Mouse (Mus musculus): ENCODE measurements around the gene Abi1.
"Not testable (repeated sequence)": the region's sequence is repeated elsewhere in the genome, so short reads cannot be mapped to it uniquely, and the experiment has no call there.

The Abi1 gene

DNA sequence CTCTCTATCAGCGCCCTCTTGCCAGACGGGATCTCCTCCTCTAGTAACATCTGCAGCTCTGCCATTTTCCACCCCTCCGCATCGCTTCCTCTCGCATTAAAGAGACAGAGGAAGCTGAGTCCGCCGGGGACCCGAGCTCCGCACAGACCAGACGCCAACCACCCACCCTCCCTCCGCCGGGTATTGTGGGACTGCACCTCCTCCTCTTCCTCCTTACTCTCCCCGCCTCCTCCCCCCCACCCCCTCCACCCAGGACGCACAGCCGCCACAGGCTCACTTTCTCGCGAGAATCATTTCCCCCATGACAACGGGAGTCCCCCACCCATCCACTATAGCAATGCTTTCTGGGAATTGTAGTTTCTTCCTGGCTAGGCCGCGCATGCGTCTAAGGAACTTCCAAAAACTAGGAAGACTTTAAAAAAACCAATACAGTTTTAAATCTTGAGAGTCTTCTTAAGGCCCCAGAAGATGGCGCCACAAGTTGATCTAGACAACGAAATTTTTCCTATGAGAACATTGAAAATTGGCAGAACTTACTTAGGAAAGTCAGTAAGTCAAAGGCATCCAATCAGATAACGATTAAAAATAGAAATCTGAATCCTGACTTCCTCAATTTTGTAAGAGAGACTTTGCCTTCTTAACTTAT lies at the start of gene Abi1:
Gene Abi1, minus strand, starts transcription at position 241 of the 646 bp plus-strand sequence.
- in situ Hi-C loops (cut with MboI; ENCODE audit: low pct_unique_long_range_greater_than_20kb in 1 of 2, low sequenced_read_pairs in 2 of 2, unreplicated experiment in 1 of 2) = no loop called here

DNA sequence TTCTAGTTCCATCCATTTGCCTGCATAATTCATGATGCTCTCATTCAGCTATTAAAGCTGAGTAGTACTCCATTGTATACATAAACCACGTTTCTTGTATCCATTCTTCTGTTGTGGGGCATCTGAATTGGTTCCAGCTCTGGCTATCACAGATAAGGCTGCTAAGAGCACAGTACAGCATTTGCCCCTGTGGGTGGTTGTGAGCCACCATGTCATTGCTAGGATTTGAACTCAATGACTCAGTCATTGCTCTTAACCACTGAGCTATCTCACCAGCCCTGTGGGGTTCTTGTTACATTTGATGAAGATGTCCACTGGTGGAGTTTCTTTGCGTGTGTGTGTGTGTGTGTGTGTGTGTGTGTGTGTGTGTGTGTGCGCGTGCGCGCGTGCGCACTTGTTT lies 44.5 kb upstream of the Abi1 start:
- in situ Hi-C loops (cut with MboI; ENCODE audit: low pct_unique_long_range_greater_than_20kb in 1 of 2, low sequenced_read_pairs in 2 of 2, unreplicated experiment in 1 of 2) = no loop called here

DNA sequence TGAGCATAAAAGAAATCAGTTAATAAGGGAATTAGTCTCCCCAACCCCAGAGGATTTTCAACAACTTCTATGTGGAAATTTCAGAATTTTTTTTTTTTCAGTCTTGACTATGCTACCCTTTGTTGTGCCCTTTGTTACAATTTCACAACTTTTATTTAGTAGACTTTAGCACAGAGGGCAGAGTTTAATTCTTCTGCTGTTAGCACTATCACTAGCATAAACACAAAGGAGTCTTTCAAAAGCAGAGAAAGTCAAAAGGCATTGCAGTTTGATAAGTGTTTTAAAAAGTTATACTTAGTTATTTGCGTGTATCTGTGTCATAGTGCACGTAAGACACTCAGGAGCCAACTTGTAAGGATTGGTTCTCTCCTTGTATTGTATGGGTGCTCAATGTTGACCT lies 38.5 kb upstream of the Abi1 start:
- in situ Hi-C loops (cut with MboI; ENCODE audit: low pct_unique_long_range_greater_than_20kb in 1 of 2, low sequenced_read_pairs in 2 of 2, unreplicated experiment in 1 of 2) = loop anchor here in 1 of 2 experiments (10.0 kb wide), 1 partner anchor 164 kb away; no protein-coding TSS in a partner anchor

DNA sequence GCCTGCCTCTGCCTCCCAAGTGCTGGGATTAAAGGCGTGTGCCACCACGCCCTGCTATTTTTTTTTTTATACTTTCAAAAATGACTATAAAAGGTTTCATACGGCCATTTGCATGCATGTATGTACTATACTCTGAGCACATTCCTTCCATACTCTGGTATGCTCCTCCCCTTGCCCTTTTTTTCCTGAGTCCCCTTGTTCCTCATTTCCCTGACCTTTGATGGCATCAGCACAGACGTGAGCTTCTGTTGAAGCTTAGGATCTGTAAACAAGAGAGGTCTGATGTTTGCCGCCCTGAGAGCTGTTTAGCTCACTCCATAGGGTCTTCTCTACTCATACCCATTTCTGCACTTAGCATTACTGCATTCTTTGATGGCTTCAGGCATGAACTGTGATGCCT lies 37.7 kb upstream of the Abi1 start:
- in situ Hi-C loops (cut with MboI; ENCODE audit: low pct_unique_long_range_greater_than_20kb in 1 of 2, low sequenced_read_pairs in 2 of 2, unreplicated experiment in 1 of 2) = loop anchor here in 1 of 2 experiments (10.0 kb wide), 1 partner anchor 163 kb away; no protein-coding TSS in a partner anchor

DNA sequence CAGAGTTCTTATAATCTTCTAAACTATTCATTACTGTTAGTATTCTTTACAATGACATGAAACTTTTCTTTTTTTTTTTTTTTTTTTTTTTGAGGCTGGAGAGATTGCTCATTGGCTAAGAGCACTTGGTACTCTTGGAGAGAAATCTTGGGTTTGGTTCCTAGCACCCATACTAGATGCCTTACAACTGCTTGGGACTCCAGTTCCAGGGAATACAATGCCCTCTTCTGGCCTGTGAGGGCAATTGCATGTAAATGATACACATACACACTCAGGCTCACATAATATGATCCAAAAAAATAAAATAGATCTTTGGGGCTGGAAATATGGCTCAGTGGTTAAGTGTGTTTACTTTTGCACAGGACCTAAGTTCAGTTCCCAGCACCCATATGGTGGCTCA lies 36.7 kb upstream of the Abi1 start:
- in situ Hi-C loops (cut with MboI; ENCODE audit: low pct_unique_long_range_greater_than_20kb in 1 of 2, low sequenced_read_pairs in 2 of 2, unreplicated experiment in 1 of 2) = loop anchor here in 1 of 2 experiments (10.0 kb wide), 1 partner anchor 162 kb away; no protein-coding TSS in a partner anchor

DNA sequence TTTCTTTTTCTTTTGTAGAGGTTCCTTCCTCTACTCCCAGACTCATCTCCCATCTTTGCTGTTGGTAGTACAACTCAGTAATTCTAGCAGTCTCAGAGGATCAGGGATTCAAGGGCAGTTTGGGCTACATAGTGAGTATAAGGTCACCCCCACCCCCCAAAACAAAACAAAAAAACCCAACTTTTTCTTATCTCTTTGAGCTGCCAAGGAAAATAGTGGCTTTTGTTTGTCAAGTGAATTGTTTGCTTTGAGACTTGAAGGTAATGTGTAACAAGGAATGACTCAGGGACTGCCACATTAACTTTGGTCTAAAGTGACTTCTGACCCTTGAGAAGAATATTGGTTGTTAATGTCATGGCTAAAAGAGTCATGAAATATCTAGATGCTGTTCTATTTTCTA lies 35.8 kb upstream of the Abi1 start:
- in situ Hi-C loops (cut with MboI; ENCODE audit: low pct_unique_long_range_greater_than_20kb in 1 of 2, low sequenced_read_pairs in 2 of 2, unreplicated experiment in 1 of 2) = loop anchor here in 1 of 2 experiments (10.0 kb wide), 1 partner anchor 161 kb away; no protein-coding TSS in a partner anchor

DNA sequence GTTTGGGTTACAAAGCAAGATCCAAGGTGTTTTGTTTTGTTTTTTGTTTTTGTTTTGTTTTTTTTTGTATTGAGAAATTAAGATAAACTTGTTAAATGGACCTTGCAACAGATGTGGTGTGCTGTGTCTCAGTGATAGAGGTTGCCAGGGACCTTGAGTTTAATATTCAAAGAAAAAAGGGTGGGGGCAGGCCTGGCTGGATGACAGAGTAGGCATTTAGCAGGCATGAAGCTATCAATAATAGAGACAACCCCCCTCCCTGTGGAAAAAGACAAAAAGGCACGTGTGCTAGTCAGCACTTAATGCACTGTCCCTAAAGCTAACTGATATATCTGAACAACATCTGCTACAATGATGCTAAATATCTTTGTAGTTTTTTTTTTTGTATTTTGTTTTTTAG lies 31.4 kb upstream of the Abi1 start:
- in situ Hi-C loops (cut with MboI; ENCODE audit: low pct_unique_long_range_greater_than_20kb in 1 of 2, low sequenced_read_pairs in 2 of 2, unreplicated experiment in 1 of 2) = loop anchor here in 1 of 2 experiments (10.0 kb wide), 1 partner anchor 157 kb away; no protein-coding TSS in a partner anchor

DNA sequence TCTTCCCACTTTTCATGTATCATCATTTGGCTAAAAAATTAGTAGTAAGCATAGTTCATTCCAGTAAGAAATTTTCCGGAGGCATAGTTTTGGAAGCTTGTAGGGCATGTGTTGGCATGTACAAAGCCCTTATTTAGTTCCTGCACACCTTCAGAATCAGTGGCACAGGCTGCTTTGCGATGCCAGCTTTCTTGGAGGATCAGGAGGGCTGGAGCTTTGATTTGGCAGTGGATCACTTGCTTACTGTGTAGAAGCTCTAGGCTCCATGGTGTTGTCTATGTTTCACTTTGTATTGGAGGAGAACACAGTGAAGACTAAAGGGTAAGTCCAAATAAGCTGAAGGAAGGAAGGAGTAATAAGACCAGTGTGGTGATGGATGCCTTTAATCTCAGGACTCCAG lies 30.4 kb upstream of the Abi1 start:
- in situ Hi-C loops (cut with MboI; ENCODE audit: low pct_unique_long_range_greater_than_20kb in 1 of 2, low sequenced_read_pairs in 2 of 2, unreplicated experiment in 1 of 2) = loop anchor here in 1 of 2 experiments (10.0 kb wide), 1 partner anchor 156 kb away; no protein-coding TSS in a partner anchor

DNA sequence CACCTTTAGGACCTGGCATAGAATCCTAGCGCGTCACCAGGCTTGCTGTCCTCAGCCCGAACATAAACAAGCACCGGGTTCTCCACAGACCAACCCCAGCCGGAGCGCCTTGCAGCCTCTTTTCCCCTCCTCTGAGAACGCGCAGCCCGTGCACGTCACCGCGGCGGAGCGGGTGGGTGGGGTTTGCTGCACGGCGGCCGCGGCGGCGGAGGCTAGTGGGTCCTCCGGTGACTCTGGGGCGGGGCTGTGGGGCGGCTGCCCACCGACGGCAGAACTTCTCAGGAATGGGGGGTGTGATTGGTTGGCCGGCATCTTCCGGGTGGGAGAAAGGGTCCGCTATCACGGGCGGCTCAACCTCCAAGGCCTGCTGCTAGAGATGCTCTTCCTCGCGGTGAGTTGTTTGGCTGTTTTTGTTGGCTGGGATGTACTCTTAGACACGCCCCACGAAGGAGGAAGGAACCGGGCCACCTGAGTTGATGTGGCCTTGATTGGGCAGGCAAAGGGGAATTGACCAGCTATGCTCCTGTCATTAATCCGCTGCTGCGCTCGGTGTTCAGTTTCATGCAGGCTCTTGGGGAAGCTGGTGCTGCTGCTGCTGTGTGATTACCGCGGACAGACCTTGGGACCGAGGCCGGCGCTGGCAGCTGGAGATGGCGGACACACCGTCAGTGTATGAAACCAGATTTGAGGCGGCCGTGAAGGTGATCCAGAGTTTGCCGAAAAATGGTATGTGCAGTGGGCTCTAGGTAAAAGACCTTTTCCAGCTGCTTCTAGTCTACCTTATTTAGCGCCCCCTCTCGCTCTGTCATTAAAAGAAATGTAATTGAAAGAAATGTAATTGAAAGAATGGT lies 29.1 kb upstream of the Abi1 start:
- in situ Hi-C loops (cut with MboI; ENCODE audit: low pct_unique_long_range_greater_than_20kb in 1 of 2, low sequenced_read_pairs in 2 of 2, unreplicated experiment in 1 of 2) = no loop called here

DNA sequence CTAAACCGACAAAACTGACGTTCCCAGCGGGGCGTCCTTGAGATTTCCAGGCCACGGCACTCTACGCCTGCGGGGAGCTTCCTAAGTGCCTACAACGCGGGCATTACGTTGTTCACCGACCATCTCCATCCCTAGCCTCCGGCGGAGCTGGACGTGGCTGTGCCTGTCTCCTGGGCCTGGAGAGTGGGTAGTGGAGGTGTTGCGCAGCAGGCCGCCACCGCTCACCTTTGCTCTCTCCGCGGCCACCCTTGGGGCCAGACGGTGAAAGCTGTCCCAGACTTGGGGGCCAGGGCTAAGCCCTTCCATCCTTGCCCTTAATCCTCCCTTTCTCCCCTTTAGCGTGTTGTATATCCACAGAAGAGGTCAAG lies 28.3 kb upstream of the Abi1 start:
- in situ Hi-C loops (cut with MboI; ENCODE audit: low pct_unique_long_range_greater_than_20kb in 1 of 2, low sequenced_read_pairs in 2 of 2, unreplicated experiment in 1 of 2) = no loop called here

DNA sequence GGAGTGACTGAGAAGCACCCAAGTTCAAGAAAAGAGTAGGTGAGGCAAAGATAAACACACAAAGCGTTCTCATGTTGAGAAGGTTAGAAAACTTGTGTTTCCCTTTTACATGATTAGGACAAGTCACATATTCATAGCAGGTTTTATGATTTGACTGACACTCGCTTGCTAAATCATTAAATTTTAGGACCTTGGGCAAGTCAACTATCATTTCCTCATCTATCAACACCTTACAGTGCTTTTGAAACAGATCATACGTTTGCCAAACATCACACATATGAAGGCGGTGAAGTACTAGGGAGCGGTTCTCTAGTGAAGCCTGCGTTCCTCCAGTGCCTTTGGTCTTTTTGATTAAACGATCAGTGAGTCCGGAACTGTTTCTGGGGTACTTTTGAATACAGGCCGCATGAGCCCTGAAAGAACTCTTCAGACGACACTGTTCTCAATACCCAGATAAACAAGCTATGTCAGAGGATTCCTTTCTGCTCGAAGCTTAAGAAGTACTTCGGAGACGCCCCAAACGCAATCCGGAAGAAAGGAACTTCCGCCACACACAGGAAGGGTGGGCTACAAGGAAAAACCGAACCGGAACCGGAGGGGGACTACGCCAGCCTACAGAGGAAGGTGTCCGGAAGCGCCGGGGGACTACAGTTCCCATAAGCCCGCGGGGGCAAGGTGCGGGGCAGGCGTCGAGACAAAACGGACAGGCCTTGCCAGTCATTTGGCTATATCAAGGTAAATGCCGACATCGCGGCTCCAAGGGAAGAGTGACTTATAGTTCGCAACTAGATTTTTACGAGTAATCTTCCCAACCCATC lies 27.7 kb upstream of the Abi1 start, which contains the start of gene Acbd5:
Gene Acbd5, plus strand, starts transcription at position 616 of the 818 bp plus-strand sequence.
- in situ Hi-C loops (cut with MboI; ENCODE audit: low pct_unique_long_range_greater_than_20kb in 1 of 2, low sequenced_read_pairs in 2 of 2, unreplicated experiment in 1 of 2) = no loop called here

DNA sequence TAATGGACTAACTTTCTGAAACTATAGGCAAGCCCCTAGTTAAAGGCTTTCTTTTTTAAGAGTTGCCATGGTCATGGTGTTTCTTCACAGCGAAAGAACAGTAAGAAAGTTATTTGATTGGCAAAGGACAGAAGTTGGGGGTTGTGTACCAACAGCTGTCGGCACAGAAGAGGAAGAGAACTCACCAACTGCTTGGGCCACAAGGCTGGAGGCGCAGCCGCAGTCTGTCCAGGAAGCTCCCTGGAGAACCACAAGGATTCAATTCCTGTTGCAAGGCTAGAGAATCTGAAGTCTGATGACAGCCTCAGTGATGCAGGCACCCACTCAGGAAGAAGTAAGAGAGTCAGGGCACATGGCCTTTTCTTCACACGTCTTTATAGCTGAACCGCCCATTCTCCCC lies 12.5 kb upstream of the Abi1 start:
- in situ Hi-C loops (cut with MboI; ENCODE audit: low pct_unique_long_range_greater_than_20kb in 1 of 2, low sequenced_read_pairs in 2 of 2, unreplicated experiment in 1 of 2) = no loop called here

DNA sequence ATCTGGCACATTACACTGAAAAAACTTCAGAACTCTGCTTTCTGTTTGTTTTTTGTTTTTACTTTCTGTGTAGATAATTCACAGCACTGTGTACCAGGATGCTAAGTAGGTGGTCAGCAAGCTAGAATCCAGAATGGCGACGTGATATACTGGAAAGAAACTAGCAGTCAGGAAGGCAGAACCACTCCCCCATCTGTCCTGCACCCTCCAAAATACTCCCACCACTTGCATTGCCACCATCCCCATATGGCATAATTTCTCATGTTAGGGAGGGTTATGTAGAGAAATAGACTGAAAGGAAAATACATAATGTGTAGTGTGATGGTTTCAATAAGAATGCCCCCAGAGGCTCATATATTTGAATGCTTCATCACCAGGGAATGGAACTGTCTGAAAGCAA lies 11.8 kb upstream of the Abi1 start:
- in situ Hi-C loops (cut with MboI; ENCODE audit: low pct_unique_long_range_greater_than_20kb in 1 of 2, low sequenced_read_pairs in 2 of 2, unreplicated experiment in 1 of 2) = no loop called here

DNA sequence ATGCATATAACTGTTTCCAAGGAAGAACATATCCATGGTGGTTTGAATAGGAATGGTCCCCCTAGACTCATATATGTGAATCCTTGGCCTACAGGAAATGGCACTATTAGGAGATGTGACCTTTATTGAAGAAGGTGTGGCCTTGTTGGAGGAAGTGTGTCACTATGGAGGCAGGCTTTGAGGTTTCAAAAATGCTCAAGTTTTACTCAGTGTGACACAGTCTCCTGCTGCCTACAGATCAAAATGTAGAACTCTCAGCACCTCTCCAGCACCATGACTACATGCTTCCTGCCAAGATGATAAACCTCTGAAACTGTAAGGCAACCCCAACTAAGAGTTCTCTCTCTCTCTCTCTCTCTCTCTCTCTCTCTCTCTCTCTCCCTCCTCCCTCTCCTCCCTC lies 8.0 kb upstream of the Abi1 start:
- in situ Hi-C loops (cut with MboI; ENCODE audit: low pct_unique_long_range_greater_than_20kb in 1 of 2, low sequenced_read_pairs in 2 of 2, unreplicated experiment in 1 of 2) = no loop called here

DNA sequence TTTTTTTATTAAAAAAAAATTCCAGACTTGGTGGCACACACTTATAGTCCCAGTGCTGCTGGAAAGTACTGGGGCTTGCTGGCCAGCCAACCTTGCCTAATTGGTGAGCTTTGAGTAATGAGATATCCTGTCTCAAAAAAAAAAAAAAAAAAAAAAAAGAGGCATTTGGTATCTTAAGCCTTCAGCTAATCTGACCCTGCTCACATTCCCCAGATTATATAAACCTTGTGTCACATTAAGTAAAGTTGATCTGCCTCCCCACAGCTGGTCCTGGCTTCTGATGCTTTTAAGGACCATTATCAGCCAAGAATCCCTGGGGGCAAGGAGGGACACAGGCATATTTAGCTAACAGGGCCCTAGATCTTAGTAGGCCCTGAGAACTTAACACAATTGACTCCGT lies 5.7 kb upstream of the Abi1 start:
- in situ Hi-C loops (cut with MboI; ENCODE audit: low pct_unique_long_range_greater_than_20kb in 1 of 2, low sequenced_read_pairs in 2 of 2, unreplicated experiment in 1 of 2) = no loop called here

DNA sequence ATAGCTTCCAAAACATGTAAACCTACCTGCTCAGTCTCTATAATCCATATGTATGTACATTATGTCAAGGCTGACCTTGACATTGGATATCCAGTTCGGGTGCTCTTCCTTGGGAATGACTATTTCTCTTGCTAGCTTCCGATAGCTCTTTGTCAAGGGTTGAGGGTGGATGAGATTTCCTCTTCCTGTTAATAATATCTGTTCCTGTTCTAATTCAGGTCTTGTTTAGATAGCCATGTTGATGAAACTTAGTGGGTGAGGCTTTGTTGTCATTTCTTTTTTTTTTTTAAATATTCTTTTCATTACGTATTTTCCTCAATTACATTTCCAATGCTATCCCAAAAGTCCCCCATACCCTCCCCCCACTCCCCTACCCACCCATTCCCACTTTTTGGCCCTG lies 2.1 kb upstream of the Abi1 start:
- in situ Hi-C loops (cut with MboI; ENCODE audit: low pct_unique_long_range_greater_than_20kb in 1 of 2, low sequenced_read_pairs in 2 of 2, unreplicated experiment in 1 of 2) = no loop called here

DNA sequence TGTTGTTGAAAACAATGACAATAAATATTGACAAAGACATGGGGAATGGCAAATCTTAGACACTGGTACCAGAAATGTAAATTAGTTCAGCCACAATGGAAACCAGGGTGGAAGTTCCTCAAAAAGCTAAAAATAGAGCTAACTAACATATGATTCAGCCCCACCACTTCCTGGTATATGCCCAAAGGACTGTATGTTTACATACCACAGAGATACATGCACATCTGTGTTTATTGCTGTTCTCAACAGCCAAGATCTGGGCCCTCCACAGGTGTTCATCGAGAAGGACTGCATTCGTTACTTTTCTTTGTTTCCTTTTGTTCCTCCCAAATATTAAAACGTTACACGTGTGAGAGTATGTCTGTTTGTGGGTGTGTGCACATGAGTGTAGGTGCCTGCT lies 1.4 kb upstream of the Abi1 start:
- in situ Hi-C loops (cut with MboI; ENCODE audit: low pct_unique_long_range_greater_than_20kb in 1 of 2, low sequenced_read_pairs in 2 of 2, unreplicated experiment in 1 of 2) = no loop called here

DNA sequence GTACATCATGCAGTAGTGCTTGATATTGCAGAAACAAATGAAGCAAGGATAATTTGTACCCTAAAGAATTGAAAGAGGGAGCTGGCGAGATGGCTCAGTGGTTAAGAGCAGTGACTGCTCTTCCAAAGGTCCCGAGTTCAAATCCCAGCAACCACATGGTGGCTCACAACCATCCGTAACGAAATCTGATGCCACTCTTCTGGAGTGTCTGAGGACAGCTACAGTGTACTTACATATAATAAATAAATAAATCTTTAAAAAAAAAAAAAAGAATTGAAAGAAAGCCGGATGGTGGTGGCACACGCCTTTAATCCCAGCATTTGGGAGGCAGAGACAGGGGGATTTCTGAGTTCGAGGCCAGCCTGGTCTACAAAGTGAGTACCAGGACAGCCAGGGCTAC lies 649 bp upstream of the Abi1 start:
- in situ Hi-C loops (cut with MboI; ENCODE audit: low pct_unique_long_range_greater_than_20kb in 1 of 2, low sequenced_read_pairs in 2 of 2, unreplicated experiment in 1 of 2) = not testable (repeated sequence)

Measured in mouse embryonic stem cell (cell line).